ENCODE assay signal across 8 mouse cellular contexts in the genomic region with DNA sequence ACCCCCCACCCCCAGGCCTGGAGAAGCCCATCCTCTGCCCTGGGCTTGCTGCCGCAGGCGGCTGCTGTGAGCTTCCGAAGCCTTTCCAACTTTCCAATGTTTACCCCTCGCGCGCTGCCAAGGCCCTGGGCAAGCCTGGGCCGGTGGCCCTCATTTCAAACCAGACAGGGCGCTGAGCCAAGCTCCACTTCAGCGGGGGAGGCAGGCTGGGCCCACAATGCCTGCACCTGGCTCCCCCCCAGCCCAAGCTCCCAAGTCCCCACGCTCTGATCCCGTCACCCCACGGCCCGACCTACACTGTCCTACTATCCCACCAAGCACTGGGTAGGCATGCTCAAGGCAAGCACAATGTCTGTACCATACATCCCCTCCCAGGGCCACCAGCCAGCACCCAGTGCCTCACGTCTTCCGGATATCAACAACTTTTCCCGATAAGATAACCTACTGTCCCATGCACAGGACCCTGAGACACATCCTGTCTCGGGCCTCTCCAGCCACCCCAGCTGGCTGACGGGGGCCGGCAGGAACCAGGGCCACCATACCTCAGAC. TPM values are rescaled to one million over a fixed set of nuclear protein-coding genes. Genes with fewer than 3 reads are reported as not detected.
DNase-seq lines count a peak whose midpoint lies in the region; ATAC-seq lines count a peak whose summit lies in the region.

No protein-coding gene starts in this region.

- peak overlapping the region; percentile 67 for H3K4me2 ChIP-seq in intestine, embryonic 15.5 days (replicated peaks)
- peak overlapping the region; percentile 53 for H3K4me2 ChIP-seq in midbrain, embryonic 12.5 days (replicated peaks)

- intact Hi-C loops in gastrocnemius, postnatal 36 days (cut with DNase I): loop anchor here (5.0 kb wide), 1 partner anchor 37 kb away; a partner anchor contains a TSS
- intact Hi-C loops in left cerebral cortex, postnatal 25 days (cut with DNase I): loop anchor here (2.0 kb wide), 1 partner anchor 37 kb away; no protein-coding TSS in a partner anchor

- H3K4me3 ChIP-seq in intestine, embryonic 15.5 days (replicated peaks): peak overlapping the region; percentile 33
- peak overlapping the region; percentile 15 for H3K4me3 ChIP-seq in midbrain, embryonic 12.5 days

- WGBS in intestine, embryonic 15.5 days: 24% methylated on average over 19 of the region's 19 CpGs
- WGBS in midbrain, embryonic 12.5 days: 58% methylated on average over 19 of the region's 19 CpGs

- H3K9me3 ChIP-seq in intestine, embryonic 15.5 days: no peaks in the 10 kb centered on the region
- H3K9me3 ChIP-seq in midbrain, embryonic 12.5 days: no peaks in the 10 kb centered on the region

- peak; percentile 19 for ATAC-seq in intestine, embryonic 15.5 days
- ATAC-seq in midbrain, embryonic 12.5 days (ENCODE audit: low FRiP score, low read depth): peak; percentile 24; the same call in 1 of the 2 replicates
- no peak for ATAC-seq in granulocyte monocyte progenitor cell, adult 5-6 weeks (replicated peaks; ENCODE audit: poor library complexity, severe bottlenecking)

- H3K9ac ChIP-seq in intestine, embryonic 15.5 days: peak overlapping the region; percentile 49
- peak overlapping the region; percentile 52 for H3K9ac ChIP-seq in midbrain, embryonic 12.5 days (replicated peaks)

- H3K27ac ChIP-seq in intestine, embryonic 15.5 days: peak overlapping the region; percentile 96
- H3K27ac ChIP-seq in midbrain, embryonic 12.5 days (replicated peaks): peak overlapping the region; percentile 99

- H3K27me3 ChIP-seq in intestine, embryonic 15.5 days (replicated peaks): no peaks in the 10 kb centered on the region
- H3K27me3 ChIP-seq in midbrain, embryonic 12.5 days: no peaks in the 10 kb centered on the region

- no peaks in the 10 kb centered on the region for H3K36me3 ChIP-seq in intestine, embryonic 15.5 days
- H3K36me3 ChIP-seq in midbrain, embryonic 12.5 days: no peaks in the 10 kb centered on the region

- H3K4me1 ChIP-seq in intestine, embryonic 15.5 days (replicated peaks): peaks cover 71% of the 10 kb centered on the region
- peaks cover 80% of the 10 kb centered on the region for H3K4me1 ChIP-seq in midbrain, embryonic 12.5 days

- peak; percentile 83 to 95 for DNase-seq in adrenal gland, adult (ENCODE audit: inconsistent age in 2 of 2, low spot score in 1 of 2)
- peak; percentile 93 to 96 for DNase-seq in cerebellum, postnatal 25 days
- DNase-seq in gastrocnemius, postnatal 36 days: peak; percentile 77 to 87
- peak; percentile 70 to 74 for DNase-seq in left cerebral cortex, postnatal 25 days (ENCODE audit: low spot score in 2 of 2)
- DNase-seq in testis, postnatal 10 days (ENCODE audit: low spot score): peak; percentile 85

RNA-seq across cellular contexts. Expression of a gene that starts 38.8 kb away (rescaled TPM):
- total RNA-seq in gastrocnemius, postnatal 36 days (2021): 100 to 1,000 TPM; 102 to 112 TPM
- 19.9 and 20.0 TPM in 2 replicates for polyA plus RNA-seq in intestine, embryonic 15.5 days (2015; fragmentation: Nextera tagmentation; extraction: Ambion mirVana)
- total RNA-seq in left cerebral cortex, postnatal 25 days (2021): 100 to 1,000 TPM; 183 to 200 TPM
- polyA plus RNA-seq in midbrain, embryonic 12.5 days (2016; fragmentation: Nextera tagmentation; extraction: Ambion mirVana): 24.5 and 25.1 TPM in 2 replicates
- total RNA-seq in granulocyte monocyte progenitor cell, adult 5-6 weeks (2014; fragmentation: Nextera tagmentation): 47.9 and 77.4 TPM in 2 replicates
- 5.3 and 11.8 TPM in 2 replicates for total RNA-seq in granulocyte monocyte progenitor cell, adult 5-6 weeks (2017)
